Mouse (Mus musculus): ENCODE measurements around the gene Slc29a1.

GRCm38 (mm10) chr17:45606992-45607879 is 7.8 kb upstream of the Slc29a1 start:
- no peak for TF ChIP-seq POLR2A (IDR thresholded peaks at IDR 0.05; ENCODE audit: borderline replicate concordance, insufficient read depth, low read length)
- no peak for TF ChIP-seq CTCF (IDR thresholded peaks at IDR 0.05; ENCODE audit: borderline replicate concordance, insufficient read depth, low read depth, low read length)
